Mouse (Mus musculus): Measurements from ENCODE around the gene Tacr2.

Tacr2 gene

DNA sequence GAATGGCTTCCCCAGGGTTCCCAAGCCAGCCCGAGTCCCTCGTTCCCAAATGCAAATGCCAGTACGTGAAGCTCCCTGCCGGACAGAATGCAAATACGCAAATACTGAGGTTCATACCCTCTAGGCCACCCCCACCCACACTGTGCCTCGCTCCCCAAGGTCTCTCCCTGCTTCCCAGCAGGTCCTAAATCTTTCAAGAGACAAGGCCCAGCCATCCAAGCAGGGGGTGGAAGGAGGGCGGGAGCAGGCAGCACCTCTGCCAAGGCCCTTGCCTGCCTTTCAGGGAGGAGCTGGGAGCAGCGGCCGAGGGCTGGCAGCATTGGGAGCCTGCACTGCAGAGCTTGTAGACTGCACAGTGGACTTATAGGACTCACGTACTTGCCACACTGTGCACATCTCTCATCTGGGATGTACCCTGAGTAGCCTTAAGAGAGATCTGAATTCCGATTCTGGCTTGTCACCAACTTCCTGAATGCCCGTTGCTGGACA lies at the start of gene Tacr2:
Gene Tacr2, plus strand, starts transcription at position 439 of the 489 bp plus-strand sequence.
- DNase-seq: no peak

GRCm38 (mm10) chr10:62202574-62202973 lies 49.7 kb upstream of the Tacr2 start:
- no peak for DNase-seq

DNA sequence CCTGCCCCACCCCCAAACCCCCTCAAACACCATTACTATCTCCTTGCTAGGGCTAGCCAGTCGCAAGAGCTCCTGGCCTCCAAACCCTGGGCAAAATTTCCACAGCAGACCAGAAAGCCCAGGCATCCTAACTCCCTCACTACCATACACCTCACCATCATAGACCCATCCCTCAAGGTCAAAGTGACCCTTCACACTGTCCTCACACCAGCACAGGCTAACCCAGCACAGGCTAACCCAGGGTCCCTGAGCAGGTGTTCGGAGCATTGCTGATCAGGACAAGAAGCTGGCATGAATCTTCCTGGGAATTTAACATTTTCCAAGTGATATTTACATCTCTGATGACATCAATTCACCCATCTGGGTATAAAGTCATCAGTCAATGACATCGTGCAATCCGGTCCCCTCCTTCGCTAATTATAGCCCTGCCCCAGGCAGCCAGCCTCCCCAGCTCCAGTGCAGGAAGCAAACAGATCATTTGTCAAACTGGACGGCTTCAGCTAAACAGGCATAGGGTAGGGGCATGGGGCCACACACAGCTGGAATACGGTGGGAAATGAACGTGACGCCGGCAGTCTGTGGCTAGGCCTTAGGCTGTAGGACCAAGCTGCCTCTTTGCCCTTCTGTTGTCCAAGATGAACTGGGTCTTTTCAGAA lies 43.9 kb upstream of the Tacr2 start:
- peak; percentile 53 to 70 for DNase-seq

- no peak for DNase-seq
These were observed 40.9 kb upstream of the Tacr2 start for GRCm38 (mm10) chr10:62211310-62211709.

GRCm38 (mm10) chr10:62215169-62215616 lies 37.0 kb upstream of the Tacr2 start:
- DNase-seq: no peak

DNA sequence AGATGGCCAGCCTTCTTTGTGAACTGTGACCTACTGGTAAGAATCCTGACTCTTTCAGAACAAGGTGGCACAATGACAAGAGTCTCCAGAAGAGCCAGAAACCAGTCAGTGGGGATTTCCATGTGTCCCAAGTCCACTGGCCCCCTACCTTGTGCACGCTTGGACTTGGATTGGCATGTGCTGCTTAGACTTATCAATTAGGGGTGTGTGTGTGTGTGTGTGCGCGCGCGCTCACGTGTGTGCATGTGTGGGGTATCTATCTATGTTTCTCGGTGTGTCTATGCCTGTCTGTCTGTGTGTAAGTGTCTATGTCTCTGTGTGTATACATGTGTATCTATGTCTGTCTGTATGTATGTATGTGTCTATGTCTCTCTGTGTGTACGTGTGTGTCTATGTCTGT lies 36.6 kb upstream of the Tacr2 start:
- DNase-seq: no peak

DNA sequence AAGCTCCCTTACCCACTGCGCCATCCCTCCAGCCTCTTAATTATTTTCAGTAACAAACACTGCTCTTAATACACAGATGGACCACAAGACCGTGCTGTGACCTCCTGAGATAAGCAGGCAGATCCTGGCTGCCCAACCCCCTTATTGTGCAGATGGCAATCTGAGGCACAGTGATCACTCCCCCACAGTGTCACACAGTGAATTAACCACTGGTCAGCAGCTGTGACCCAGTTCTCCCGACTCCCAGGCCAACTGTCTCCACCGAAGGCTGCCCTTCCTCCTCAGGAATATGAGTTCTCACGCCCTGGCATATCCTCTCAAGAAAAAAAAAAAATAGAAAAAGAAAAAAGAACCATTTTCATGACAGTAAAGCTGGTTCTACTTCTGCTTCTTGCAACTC lies 35.6 kb upstream of the Tacr2 start:
- DNase-seq: peak; percentile 49 to 55

DNA sequence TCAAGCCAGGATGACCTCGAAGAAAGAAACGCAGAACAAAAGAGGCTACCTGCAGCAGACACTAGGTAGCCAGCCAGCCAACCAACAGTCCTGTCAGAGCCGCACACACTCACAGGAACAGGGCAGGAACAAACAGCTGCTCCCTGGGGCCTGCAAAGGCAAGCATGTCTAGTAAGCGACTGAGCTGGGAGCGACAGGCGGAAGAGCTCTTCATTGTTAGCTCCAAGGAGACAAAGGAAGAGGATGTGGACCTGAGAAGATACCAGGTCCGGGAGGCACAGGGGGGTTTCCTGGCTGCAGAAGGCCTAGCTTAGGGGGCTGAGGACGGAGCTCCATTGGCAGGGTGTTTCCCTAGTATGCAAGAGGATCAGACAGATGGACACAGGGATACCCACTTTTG lies 35.0 kb upstream of the Tacr2 start:
- peak; percentile 62 to 71 for DNase-seq

- peak in 1 of 2 experiments; percentile 22 for DNase-seq
These were observed 34.0 kb upstream of the Tacr2 start for GRCm38 (mm10) chr10:62218044-62218788.

DNA sequence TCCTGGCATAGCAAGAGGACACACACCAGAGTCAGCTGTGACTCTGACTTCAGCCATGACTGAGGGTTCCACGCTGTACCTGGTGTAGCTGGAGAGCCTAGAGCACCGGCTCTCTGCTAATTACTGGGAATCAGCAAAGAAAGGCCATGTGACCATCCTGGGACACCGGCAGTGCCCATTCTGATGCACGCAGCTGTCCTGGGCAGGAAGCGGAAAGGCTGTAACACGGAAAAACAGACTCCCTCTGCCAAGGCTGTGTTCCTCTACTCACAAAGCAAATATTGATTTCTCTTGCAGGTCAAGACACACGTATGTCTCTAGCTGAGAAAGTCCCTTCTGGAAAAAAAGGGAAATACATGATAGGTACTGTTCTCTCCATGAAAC lies 33.5 kb upstream of the Tacr2 start:
- peak; percentile 58 to 66 for DNase-seq

GRCm38 (mm10) chr10:62220732-62221514 lies 31.3 kb upstream of the Tacr2 start:
- DNase-seq: peak; percentile 77 to 79

DNA sequence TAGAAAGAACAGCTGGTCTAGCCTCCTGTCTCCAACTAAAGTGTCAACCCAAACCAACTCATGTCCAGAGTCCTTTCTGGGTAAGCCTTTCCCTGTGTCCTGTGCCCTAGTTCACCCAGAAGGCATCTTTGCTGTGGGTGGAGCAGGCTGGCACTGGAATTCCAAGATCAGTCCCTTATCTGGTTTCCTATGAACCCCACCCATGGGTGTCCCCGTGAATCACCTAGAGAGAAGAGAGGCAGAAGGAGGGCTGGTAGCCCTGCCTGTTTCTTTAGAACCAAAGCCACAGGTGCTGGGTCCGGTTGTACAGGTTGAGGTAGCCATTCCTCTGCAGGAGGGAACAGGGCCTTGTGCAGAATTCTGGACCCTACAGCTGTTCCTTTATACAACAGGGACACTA lies 30.6 kb upstream of the Tacr2 start:
- no peak for DNase-seq

GRCm38 (mm10) chr10:62222777-62223176 lies 29.5 kb upstream of the Tacr2 start:
- DNase-seq: peak in 1 of 2 experiments; percentile 38

- DNase-seq: peak; percentile 70 to 71
These were observed 28.0 kb upstream of the Tacr2 start for GRCm38 (mm10) chr10:62224231-62224630.

GRCm38 (mm10) chr10:62225839-62226238 lies 26.4 kb upstream of the Tacr2 start:
- DNase-seq: no peak

DNA sequence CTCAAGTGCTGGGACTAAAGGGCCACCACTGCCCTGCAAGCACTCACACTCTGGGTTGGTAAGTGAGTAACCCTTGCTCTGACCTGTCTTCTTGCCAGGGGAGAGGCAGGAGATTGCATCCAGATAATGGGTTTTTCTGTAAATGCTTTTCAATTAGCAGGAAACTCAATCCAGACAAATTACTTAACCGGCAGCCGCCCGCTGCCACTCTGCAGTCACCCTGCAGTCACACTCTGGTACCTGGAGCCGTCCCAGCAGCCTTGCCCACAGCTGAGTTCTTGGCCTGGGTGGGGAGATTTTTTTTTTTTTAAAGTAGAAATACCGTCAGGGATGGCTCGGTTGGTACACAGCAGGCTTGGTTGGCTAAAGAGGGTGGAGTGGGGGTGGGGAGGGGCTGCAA lies 24.1 kb upstream of the Tacr2 start:
- peak in 1 of 2 experiments; percentile 42 for DNase-seq

DNA sequence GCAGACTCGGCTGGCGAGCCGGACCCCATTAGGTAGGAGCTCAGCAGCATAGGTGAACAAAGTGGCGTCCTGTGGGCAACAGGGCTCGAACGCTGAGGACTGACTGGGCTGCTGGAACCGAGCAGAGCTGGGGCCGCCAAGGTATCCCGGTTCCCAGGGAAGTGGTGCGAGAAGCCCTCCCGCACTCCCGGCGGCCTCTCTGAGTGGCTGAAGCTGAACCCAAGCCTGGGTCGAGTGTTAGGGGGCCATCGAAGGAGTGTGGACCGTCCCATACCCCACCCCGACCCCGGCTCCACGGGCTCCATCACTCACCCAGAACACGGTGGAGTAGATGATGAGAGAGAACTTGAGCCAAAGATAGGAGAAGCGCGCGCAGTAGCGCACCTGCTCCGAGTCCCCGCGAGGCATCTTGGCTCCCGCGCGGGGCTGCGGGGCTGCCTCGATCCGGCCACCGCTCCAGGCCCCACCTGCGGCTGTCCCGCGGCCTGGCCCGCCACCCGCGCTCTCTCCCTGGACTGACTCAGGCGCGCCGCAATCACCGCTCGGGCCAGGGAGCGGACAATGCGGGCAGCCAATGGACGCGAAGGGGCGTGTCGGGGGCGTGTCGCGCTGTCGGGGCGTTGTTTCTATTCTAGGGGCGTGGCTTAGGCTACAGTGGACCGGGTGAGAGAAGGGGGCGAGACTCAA lies 21.4 kb upstream of the Tacr2 start, which contains the start of gene Tspan15:
Gene Tspan15, minus strand, starts transcription at position 544 of the 687 bp plus-strand sequence.
- peak; percentile 96 to 98 for DNase-seq

GRCm38 (mm10) chr10:62231395-62231732 lies 20.9 kb upstream of the Tacr2 start:
- DNase-seq: no peak

- DNase-seq: peak; percentile 51 to 69
These were observed 20.4 kb upstream of the Tacr2 start for GRCm38 (mm10) chr10:62231811-62232210.

- no peak for DNase-seq
These were observed 16.1 kb upstream of the Tacr2 start for GRCm38 (mm10) chr10:62236165-62236564.

- peak in 1 of 2 experiments; percentile 18 for DNase-seq
These were observed 15.0 kb upstream of the Tacr2 start for GRCm38 (mm10) chr10:62237205-62237604.

DNA sequence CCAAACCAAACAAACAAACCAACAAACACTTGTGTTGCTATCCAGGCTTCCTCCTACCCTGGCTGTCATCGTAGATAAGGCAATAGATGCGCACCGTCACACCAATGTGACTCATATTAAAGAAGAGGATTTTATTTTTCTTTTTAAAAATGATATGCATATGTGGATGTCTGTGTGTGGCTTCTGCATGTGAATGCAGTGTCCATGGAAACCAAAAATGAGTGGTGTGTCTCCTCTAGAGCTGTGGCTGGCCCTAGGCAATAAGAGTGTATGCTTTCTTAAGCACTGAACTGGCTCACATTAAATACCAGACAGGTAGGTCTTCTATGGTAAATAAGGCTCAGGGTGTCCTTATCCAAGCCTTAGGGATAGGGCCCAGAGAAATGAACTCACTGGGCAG lies 13.6 kb upstream of the Tacr2 start:
- DNase-seq: no peak

- DNase-seq: peak; percentile 84 to 91
These were observed 13.0 kb upstream of the Tacr2 start for GRCm38 (mm10) chr10:62239270-62239669.

Data from kidney, postnatal 36 days (tissue).